Mouse (Mus musculus): ENCODE data around the gene Kcnk4.
A peak's percentile ranks its signal among the peaks of the same experiment; 100 is the strongest.

The Kcnk4 gene

GRCm38 (mm10) chr19:6968491-6969271 is 34.4 kb upstream of the Kcnk4 start:
- peak; percentile 72 for DNase-seq (ENCODE audit: low spot score)

GRCm38 (mm10) chr19:6956461-6956860 is 22.1 kb upstream of the Kcnk4 start:
- no peak for DNase-seq (ENCODE audit: low spot score)

GRCm38 (mm10) chr19:6955424-6955823 is 21.1 kb upstream of the Kcnk4 start:
- no peak for DNase-seq (ENCODE audit: low spot score)

- no peak for DNase-seq (ENCODE audit: low spot score)
Observed at GRCm38 (mm10) chr19:6954046-6954445, 19.7 kb upstream of the Kcnk4 start.

GRCm38 (mm10) chr19:6952712-6953037 is 18.4 kb upstream of the Kcnk4 start:
- no peak for DNase-seq (ENCODE audit: low spot score)

GRCm38 (mm10) chr19:6951994-6952711 is 17.8 kb upstream of the Kcnk4 start:
- peak; percentile 97 for DNase-seq (ENCODE audit: low spot score)

- DNase-seq (ENCODE audit: low spot score) = peak; percentile 98
Observed at GRCm38 (mm10) chr19:6951381-6951968, 17.2 kb upstream of the Kcnk4 start.

GRCm38 (mm10) chr19:6950613-6951153 is 16.4 kb upstream of the Kcnk4 start:
- peak; percentile 75 for DNase-seq (ENCODE audit: low spot score)

- no peak for DNase-seq (ENCODE audit: low spot score)
Observed at GRCm38 (mm10) chr19:6949951-6950350, 15.6 kb upstream of the Kcnk4 start.

GRCm38 (mm10) chr19:6949532-6949931 is 15.2 kb upstream of the Kcnk4 start:
- no peak for DNase-seq (ENCODE audit: low spot score)

- DNase-seq (ENCODE audit: low spot score) = no peak
Observed at GRCm38 (mm10) chr19:6948186-6948585, 13.9 kb upstream of the Kcnk4 start.

- DNase-seq (ENCODE audit: low spot score) = no peak
Observed at GRCm38 (mm10) chr19:6947742-6948141, 13.4 kb upstream of the Kcnk4 start.

- no peak for DNase-seq (ENCODE audit: low spot score)
Observed at GRCm38 (mm10) chr19:6943709-6944108, 9.4 kb upstream of the Kcnk4 start.

- DNase-seq (ENCODE audit: low spot score) = no peak
Observed at GRCm38 (mm10) chr19:6942764-6943163, 8.4 kb upstream of the Kcnk4 start.

- peak; percentile 96 for DNase-seq (ENCODE audit: low spot score)
Observed at GRCm38 (mm10) chr19:6942249-6942691, 8.0 kb upstream of the Kcnk4 start, which contains the start of gene Gpr137. TSS of gene Gpr137 (minus strand) at chr19:6942480.

- peak; percentile 96 for DNase-seq (ENCODE audit: low spot score)
Observed at GRCm38 (mm10) chr19:6941372-6942248, 7.3 kb upstream of the Kcnk4 start, which contains the start of gene Bad. TSS of gene Bad (plus strand) at chr19:6941861.

- no peak for DNase-seq (ENCODE audit: low spot score)
Observed at GRCm38 (mm10) chr19:6940396-6941351, 6.4 kb upstream of the Kcnk4 start.

GRCm38 (mm10) chr19:6939106-6940002 is 5.0 kb upstream of the Kcnk4 start:
- no peak for DNase-seq (ENCODE audit: low spot score)

All from adipocyte (in vitro differentiated cells).